Mouse (Mus musculus) R1 (cell line): ENCODE measurements at regions not wholly inside any gene's neighbourhood (a gene's known extent, or its start where the extent isn't known, plus 50 kb on each side); places are given as distances from the start of the nearest gene placed in this dataset.

Experiments used
- DNase-seq: peaks from one replicate; pipeline ENCODE4 v3.0.0-alpha.2; 2018; ENCODE audit warnings: low read depth, low spot score

DNA sequence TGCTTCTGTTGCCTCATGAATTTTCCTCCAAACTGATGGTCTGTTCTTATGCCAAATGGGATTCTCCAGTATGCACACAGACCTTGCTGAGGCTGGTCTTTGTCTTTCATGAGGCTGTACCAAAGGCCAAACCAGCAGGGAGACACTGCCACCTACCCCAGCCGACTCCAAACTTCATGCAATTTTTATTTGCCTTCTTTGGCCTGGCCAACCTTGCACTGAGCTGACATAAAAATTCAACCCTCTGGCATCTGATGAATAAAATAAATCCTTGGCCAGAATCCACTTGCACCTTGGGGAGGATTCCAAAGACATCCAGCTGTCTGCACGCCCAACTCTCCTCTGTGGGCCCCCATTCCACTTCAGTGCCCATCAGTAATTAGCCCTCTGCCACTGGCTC is 126.0 kb upstream of the Nmur2 start:
- DNase-seq, result no peak

DNA sequence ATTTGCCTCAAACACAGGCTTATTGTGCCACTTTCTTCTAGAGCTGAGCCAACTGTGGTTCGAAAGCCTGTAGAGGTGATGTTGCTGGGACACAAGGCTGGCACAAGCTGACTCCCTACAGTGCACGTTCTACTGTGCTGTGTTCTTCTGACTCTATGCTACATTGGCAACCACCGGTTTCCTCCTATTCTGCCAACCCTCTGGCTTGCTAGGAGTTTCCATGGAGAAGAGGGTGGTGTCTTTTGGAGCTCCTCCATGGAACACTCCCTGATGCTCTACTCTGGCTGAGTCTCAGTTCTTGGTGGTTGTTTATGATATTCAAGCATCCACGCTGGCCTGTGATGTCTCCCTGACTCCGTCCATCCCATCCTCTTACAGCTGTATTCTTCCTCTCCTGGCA is 124.9 kb upstream of the Nmur2 start:
- DNase-seq, result no peak

- DNase-seq, result no peak
Measured at GRCm38 (mm10) chr11:56160286-56160685, 119.5 kb upstream of the Nmur2 start.

DNA sequence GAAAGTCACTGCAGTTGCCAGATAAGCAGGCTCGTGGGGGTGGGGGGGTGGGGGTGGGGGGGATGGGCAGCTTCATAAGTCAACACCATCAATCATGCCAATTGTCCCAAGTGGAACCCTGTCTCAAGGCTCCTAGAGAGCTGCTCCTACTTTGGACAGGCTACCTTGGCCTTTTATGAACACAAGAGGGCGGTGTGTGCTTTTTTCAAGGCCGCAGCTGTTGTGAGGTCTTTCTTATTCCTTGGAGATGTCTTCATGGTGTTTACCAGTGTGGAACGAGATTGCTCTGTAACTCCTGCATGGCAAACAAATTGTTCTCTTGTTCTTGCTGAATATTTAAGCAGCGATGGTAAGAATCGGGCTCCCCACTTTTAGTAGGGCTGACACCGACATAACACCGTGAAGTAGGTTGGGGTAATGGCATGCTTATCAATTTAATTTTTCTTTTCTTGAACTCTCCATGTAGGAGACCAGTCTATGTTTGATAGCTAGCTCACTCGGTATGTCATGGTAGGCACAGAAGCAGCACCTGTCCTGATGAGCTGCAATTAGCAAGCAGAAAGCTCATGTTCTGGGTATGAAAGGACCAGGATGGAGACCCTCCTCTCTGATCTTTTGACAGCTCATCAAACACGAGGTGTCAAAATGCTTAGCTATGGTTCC is 118.7 kb upstream of the Nmur2 start:
- peak; percentile 51 for DNase-seq

DNA sequence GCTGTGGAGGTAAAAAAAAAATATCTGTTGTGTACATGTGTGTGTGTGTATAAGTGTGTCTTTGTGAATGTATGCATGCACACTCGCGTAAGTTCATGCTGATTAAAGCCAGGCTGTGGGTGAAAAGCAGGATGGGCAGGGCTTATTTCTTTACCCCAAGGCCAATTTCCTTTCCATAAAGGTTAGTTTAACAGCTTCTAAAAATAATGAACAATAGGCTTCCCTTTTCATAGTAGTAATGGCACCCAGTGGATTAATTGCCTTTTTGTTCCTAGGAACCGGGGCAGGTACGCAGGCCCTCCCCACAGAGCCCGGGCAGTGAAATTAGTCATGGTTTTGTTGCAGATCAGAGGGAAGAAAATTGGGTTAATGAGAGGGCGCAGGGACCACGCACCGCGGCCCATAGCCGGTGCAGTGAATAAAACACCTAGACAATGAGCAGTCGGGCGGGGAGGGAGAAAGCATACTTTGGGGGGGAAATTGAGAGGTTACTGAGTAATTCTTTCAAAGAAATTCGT is 110.1 kb upstream of the Nmur2 start:
- DNase-seq, result no peak

DNA sequence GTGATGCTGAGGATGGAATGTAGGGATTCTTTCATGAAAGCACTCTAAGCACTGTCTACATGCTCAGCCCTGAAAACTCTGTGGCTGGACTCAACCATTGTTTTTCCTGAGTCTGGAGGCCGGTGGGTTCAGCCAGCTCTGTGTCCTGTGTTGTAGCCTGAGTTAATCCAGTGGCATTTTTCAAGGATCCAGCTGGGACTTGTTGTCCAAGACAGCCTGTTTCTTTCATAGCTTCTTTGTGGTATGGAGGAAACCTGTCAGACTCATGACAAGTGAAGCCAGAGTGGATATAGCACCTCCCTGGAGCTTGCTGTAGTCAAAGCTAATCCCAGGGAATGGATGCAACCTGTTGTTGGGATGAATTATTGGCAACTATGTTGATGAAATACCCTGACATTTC is 108.9 kb upstream of the Nmur2 start:
- DNase-seq, result no peak

GRCm38 (mm10) chr11:56148956-56149355 is 108.1 kb upstream of the Nmur2 start:
- DNase-seq, result no peak

GRCm38 (mm10) chr11:56146708-56147107 is 105.9 kb upstream of the Nmur2 start:
- DNase-seq, result no peak

- peak; percentile 63 for DNase-seq
Measured at GRCm38 (mm10) chr11:56131339-56131823, 90.6 kb upstream of the Nmur2 start.

DNA sequence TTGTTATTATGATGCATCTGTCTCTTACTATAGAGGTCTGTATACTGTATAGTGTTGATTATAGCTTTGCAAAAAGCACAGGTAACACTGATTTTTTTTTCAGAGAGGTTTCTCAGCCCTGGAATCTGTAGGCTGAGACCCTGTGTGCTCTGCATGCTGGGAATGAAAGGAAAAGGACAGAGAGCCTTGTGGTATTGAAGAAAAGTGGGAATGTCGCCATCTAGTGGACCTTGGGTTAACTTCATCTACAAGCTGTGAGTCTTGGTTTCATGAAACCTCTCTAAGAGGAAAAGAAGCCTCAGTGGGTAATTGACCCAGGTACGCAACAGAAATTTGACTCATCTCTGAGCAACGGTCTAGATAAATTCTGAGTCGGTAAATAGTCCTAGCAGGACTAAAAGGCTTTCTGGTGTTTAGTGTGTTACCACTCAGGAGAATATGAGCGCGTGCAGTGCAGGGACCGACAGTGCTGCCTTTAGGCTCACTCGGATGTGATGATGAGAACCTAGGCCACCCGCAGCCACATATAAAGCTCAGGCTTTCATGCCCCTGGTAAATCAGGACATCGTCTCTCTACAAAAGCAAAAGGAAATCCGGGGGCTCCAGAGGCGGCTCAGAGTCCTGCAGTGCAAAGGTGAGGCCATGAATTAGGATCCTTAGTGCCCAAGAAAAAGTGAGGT is 75.9 kb upstream of the Nmur2 start:
- DNase-seq, result peak; percentile 61

- DNase-seq, result peak; percentile 86
Measured at GRCm38 (mm10) chr11:56107929-56108328, 67.1 kb upstream of the Nmur2 start.

DNA sequence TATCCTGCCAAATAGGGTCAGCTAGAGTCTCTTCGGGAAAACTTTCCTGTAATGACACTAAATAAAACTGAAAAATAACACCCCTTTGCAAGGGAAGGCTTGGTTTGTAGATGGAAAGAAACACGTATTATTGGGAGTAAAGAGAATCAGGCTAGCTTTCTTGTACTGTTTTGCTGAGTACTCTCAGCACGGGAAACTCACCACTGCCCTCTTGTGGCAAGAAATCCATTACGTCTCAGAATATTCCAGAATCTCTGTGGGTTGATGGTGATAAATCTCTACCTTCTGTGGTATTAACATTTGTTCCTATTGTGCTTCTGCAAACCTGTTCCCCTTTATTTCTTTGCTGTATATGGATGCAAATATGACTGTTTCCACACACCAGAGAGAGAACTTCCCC is 64.8 kb upstream of the Nmur2 start:
- peak; percentile 66 for DNase-seq

DNA sequence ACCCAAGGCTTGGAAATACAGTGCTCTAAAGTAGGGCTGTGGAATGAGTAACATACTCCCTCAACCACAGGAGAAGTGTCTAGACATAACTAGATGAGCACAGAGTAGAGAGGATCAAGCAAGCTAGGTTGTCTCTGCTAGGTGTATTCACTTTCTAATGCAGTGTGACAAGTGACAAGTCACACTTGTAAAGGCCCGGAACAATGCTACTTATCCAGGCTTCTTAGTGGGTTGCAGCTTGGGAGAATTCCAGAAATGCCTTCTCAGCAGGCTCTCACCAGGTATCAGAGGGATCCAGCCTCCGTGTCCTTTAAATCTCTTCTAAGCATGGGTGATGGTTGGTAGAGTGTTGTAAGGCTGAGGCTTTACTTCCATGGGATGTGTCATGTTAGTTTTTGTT is 52.1 kb upstream of the Nmur2 start:
- DNase-seq, result peak; percentile 68
